Mouse (Mus musculus): ENCODE measurements around the gene Ap1ar. TPM values are rescaled to one million over a fixed set of nuclear protein-coding genes. Genes with fewer than 3 reads are reported as not detected.

Gene Ap1ar
- polyA plus RNA-seq, 1 experiment from 2014 or later: 97.9 TPM

DNA sequence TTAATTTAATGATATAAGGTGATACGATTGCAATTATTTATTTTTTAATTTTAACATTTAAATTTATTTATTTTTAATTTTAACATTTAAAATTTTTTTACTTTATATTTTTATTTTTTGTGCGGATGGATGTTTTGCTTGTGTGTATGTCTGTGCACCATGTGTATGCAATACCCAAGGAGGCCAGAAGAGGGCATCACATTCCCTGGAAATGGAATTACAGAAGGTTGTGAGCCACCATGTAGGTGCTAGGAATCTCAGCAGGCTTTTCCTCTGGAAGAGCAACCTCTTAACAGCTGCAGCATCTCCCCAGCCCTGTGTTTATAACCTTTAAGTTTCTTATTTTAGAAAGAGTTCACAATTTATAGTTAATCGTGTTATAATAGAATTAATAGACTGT is 41.6 kb downstream of the Ap1ar start:
- H3K9ac ChIP-seq (replicated peaks; ENCODE audit: low read depth, low read length): no peak overlapping the region
- no peak for ATAC-seq (ENCODE audit: low read depth)
- H3K27ac ChIP-seq (ENCODE audit: low read depth, low read length): no peak overlapping the region
- WGBS: 97% methylated on average over 3 of the region's 3 CpGs
- H3K4me2 ChIP-seq (ENCODE audit: low read depth, low read length): no peak overlapping the region
- H3K36me3 ChIP-seq (ENCODE audit: control insufficient read depth, insufficient read depth, low read length): no peaks in the 10 kb centered on the region
- H3K9me3 ChIP-seq (ENCODE audit: control insufficient read depth, low read length): no peaks in the 10 kb centered on the region; the same call in 1 of the 2 replicates
- H3K4me1 ChIP-seq (ENCODE audit: control insufficient read depth, insufficient read depth, low read length): peaks cover 5% of the 10 kb centered on the region; the same call in 1 of the 2 replicates
- H3K27me3 ChIP-seq (ENCODE audit: control insufficient read depth, insufficient read depth, low read length): peaks cover 3% of the 10 kb centered on the region; the same call in 1 of the 2 replicates
- no peak overlapping the region for H3K4me3 ChIP-seq (ENCODE audit: low read depth, low read length)

DNA sequence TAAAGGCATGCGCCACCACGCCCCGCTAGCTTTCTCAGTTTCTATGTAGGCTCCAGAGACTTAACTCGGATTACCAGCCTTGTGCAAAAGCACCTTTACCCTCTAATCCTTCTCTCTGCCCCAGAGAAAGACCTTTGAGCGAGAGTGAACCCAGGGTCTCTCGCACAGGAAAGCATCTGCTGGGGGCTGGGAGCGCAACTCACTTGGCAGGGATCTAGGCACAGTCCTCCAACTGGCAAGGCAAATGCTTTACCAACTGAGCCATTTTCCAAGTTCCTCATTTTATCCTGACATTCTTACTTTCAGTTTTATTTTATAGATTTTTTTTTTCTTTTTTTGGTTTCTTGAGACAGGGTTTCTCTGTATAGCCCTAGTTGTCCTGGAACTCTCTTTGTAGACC is 44.3 kb downstream of the Ap1ar start:
- 88% methylated on average over 7 of the region's 7 CpGs for whole genome bisulfite sequencing
- Histone ChIP-seq H3K27ac (ENCODE audit: low read depth, low read length) (no peak overlapping the region), H3K4me2 (ENCODE audit: low read depth, low read length) (no peak overlapping the region), H3K4me1 (ENCODE audit: control insufficient read depth, insufficient read depth, low read length) (peaks cover 9% of the 10 kb centered on the region; the same call in 1 of the 2 replicates), H3K9me3 (ENCODE audit: control insufficient read depth, low read length) (no peaks in the 10 kb centered on the region; the same call in 1 of the 2 replicates), H3K9ac (replicated peaks; ENCODE audit: low read depth, low read length) (no peak overlapping the region), H3K27me3 (ENCODE audit: control insufficient read depth, insufficient read depth, low read length) (peaks cover 14% of the 10 kb centered on the region), H3K4me3 (ENCODE audit: low read depth, low read length) (no peak overlapping the region), H3K36me3 (ENCODE audit: control insufficient read depth, insufficient read depth, low read length) (no peaks in the 10 kb centered on the region)
- no peak for ATAC-seq (ENCODE audit: low read depth)

DNA sequence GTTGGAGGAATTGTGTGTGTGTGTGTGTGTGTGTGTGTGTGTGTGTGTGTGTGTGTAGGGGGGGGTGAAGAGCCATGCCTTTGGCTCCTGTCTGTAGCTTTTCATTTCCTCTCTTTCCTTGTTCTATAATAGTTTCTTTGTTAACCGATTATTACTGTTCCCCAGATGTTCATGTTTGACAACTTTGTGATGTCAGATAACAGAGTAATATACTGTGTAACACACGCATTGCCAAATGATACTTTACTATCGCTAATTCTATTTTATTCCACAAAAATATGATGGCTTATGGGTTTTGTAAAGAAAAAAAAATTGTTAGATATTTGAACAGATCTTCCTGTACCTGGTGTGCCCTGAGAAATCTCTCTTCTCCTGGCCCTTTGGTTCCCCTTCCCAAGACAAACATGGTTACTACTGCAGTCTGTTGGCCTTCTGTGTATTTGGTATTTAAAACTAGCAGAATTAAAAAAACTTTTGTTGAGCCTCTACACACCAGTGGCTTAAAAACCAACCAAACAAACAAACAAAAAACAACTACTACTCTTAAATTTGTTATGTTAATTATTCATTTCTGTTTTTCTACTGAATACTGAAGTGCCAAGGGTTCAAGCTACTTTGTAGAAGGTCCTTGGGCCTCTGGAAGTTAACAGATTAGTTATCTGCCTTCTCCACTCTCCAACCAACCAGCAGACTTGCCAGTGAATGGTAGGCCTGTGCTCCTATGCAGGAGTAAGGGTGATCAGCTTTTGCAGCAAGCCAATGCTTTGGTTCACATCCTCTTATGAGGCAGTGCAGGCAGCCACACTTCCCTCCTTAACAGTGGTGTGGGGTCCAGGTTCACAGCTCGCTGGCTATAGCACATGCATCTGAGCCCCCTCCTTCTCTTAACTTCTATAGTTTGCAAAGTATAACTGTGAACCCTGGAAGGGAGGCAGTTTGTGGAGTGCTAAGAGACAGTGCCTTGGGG is 45.4 kb downstream of the Ap1ar start:
- Histone ChIP-seq H3K9ac (replicated peaks; ENCODE audit: low read depth, low read length) (no peak overlapping the region), H3K4me3 (ENCODE audit: low read depth, low read length) (no peak overlapping the region), H3K36me3 (ENCODE audit: control insufficient read depth, insufficient read depth, low read length) (no peaks in the 10 kb centered on the region), H3K4me1 (ENCODE audit: control insufficient read depth, insufficient read depth, low read length) (peaks cover 9% of the 10 kb centered on the region; the same call in 1 of the 2 replicates), H3K9me3 (ENCODE audit: control insufficient read depth, low read length) (no peaks in the 10 kb centered on the region; the same call in 1 of the 2 replicates), H3K27me3 (ENCODE audit: control insufficient read depth, insufficient read depth, low read length) (peaks cover 14% of the 10 kb centered on the region), H3K27ac (ENCODE audit: low read depth, low read length) (no peak overlapping the region), H3K4me2 (ENCODE audit: low read depth, low read length) (no peak overlapping the region)
- WGBS: 59% methylated on average over 4 of the region's 4 CpGs
- no peak for ATAC-seq (ENCODE audit: low read depth)

DNA sequence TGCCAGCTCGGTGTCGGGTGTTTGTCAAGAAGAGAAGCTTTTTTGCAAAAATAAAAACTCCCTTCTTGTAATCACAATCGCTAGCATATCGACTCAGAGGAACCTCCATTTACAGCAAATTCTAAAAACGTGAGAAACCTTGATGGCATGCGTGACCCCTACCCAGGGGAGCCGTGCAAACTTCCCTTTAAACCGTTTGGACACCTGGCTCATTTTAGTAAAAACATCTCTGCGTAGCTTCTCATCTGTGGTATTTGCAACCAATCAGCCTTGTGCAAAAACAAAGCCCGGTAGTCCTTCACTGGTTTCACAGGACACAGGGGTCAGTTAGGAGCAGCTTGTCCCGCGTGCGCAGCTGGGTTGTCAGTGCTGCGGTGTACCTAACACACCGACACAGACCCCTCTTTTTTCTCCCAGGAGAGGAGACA is 46.3 kb downstream of the Ap1ar start:
- no peak overlapping the region for H3K9ac ChIP-seq (replicated peaks; ENCODE audit: low read depth, low read length)
- no peak for ATAC-seq (ENCODE audit: low read depth)
- peaks cover 14% of the 10 kb centered on the region for H3K27me3 ChIP-seq (ENCODE audit: control insufficient read depth, insufficient read depth, low read length)
- H3K27ac ChIP-seq (ENCODE audit: low read depth, low read length): no peak overlapping the region
- peak overlapping the region; percentile 97 for H3K4me2 ChIP-seq (ENCODE audit: low read depth, low read length)
- no peaks in the 10 kb centered on the region; the same call in 1 of the 2 replicates for H3K9me3 ChIP-seq (ENCODE audit: control insufficient read depth, low read length)
- H3K36me3 ChIP-seq (ENCODE audit: control insufficient read depth, insufficient read depth, low read length): no peaks in the 10 kb centered on the region
- 3% methylated on average over 15 of the region's 15 CpGs for WGBS
- peak overlapping the region; percentile 47 for H3K4me3 ChIP-seq (ENCODE audit: low read depth, low read length)
- H3K4me1 ChIP-seq (ENCODE audit: control insufficient read depth, insufficient read depth, low read length): peaks cover 9% of the 10 kb centered on the region; the same call in 1 of the 2 replicates

DNA sequence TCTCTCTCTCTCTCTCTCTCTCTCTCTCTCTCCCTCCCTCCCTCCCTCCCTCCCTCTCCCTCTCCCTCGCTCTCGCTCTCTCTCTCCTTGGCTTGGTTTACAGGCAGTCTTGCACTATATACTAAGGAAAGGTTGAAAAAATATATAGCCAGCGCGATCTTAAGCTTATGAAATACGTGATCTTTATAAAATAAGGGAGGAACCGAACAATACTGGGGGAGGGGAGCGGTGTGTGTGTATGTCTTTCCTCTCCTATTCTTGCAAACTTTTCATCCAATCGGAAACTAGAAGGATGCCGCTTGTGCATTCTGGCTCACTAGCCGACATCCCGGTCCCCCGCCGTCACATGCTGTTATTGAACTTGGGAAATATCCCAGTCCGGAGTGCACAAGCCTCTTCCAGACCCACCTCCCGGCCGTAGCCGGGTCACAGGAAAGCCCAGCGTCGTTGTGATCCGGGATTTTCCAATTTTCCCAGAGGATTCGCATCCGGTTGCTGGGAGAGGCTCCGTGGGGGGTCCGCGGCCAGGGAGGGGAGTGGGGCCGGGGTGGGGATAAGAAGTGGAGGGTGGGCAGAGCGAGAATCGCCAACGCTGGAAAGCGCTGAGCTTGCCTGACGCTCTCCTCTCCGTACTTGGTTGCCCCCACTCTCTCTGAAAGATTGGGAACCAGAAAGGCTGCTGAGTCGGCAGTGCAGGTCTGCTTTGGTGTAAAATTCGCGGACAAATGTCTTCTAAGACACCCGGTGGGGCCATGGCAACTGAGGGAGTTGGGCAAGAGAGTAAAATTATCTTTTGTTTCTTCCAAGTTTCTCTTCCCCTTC is 46.9 kb downstream of the Ap1ar start:
- peaks cover 9% of the 10 kb centered on the region; the same call in 1 of the 2 replicates for H3K4me1 ChIP-seq (ENCODE audit: control insufficient read depth, insufficient read depth, low read length)
- H3K27me3 ChIP-seq (ENCODE audit: control insufficient read depth, insufficient read depth, low read length): peaks cover 14% of the 10 kb centered on the region
- no peaks in the 10 kb centered on the region for H3K9me3 ChIP-seq (ENCODE audit: control insufficient read depth, low read length)
- no peak overlapping the region for H3K27ac ChIP-seq (ENCODE audit: low read depth, low read length)
- peak; percentile 62 for ATAC-seq (ENCODE audit: low read depth)
- H3K4me3 ChIP-seq (ENCODE audit: low read depth, low read length): peak overlapping the region; percentile 47
- no peaks in the 10 kb centered on the region for H3K36me3 ChIP-seq (ENCODE audit: control insufficient read depth, insufficient read depth, low read length)
- peak overlapping the region; percentile 97 for H3K4me2 ChIP-seq (ENCODE audit: low read depth, low read length)
- H3K9ac ChIP-seq (replicated peaks; ENCODE audit: low read depth, low read length): peak overlapping the region; percentile 51
- under 1% methylated on average over 34 of the region's 36 CpGs for WGBS

DNA sequence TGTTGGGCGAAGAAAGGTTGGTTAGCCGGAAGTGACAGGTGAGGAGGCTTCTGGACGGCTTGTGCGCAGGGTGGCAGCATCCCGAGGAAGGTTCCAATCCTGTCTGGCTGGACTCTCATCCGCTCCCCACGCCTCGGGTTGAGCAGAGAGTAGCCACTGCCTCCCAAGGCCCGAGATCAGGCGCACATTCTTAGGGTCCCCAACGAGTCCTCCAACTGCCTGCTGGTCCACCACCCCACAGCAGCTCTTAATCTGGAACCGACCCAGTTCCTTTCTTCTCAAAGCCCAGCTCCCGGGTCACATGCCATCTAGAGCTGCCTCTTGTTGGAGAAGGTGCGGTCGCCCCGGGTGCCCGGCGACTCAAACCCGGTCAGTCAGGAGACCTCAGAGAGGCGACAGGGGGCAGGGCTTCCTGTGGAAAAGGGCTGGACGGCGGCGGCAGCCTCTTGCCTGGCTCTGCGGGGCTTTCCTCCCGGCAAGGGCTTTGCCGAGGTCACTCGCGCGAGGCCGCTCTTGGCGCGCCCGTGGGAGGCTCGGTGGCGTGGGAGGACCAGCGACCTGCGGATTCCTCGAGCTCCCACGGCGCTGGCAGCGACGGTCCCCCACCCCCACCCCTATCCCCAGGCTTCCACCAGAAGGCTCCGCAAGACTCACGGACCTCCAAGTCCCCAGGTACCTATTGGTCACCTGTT is 47.7 kb downstream of the Ap1ar start, which contains the start of gene Tifa:
Gene Tifa (plus strand): TSS at position 306 of the 692 bp plus-strand sequence.
- Histone ChIP-seq H3K9ac (replicated peaks; ENCODE audit: low read depth, low read length) (peak within 1 kb of the TSS; percentile 51), H3K4me2 (ENCODE audit: low read depth, low read length) (peak within 1 kb of the TSS; percentile 97), H3K9me3 (ENCODE audit: control insufficient read depth, low read length) (no peaks in the 10 kb centered on the region), H3K4me1 (ENCODE audit: control insufficient read depth, insufficient read depth, low read length) (peaks cover 9% of the 10 kb centered on the region; the same call in 1 of the 2 replicates), H3K4me3 (ENCODE audit: low read depth, low read length) (peak within 1 kb of the TSS; percentile 47), H3K27ac (ENCODE audit: low read depth, low read length) (no peak within 1 kb of the TSS), H3K36me3 (ENCODE audit: control insufficient read depth, insufficient read depth, low read length) (no peaks in the 10 kb centered on the region), H3K27me3 (ENCODE audit: control insufficient read depth, insufficient read depth, low read length) (peaks cover 14% of the 10 kb centered on the region)
- peak; percentile 73 for ATAC-seq (ENCODE audit: low read depth)
- under 1% methylated on average over 43 of the region's 44 CpGs for WGBS

DNA sequence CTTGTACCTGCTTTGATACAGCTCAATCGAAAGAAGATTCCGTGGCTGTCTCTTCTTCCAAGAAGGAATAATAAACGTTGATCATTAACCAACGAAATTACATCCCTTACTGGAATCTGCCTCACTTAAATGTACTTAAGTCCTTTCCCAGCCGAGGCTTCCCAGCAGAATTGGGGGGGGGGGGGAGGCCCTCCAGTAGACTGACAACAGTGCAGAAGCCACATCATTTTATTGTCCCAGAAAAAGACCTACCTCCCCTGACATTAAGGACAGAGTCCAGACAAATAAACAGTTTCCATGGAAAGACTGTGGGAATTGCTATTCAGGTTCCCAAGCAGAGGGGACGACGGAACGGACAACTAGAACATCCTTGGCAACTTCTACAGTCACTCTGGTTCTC is 48.4 kb downstream of the Ap1ar start:
- no peak for ATAC-seq (ENCODE audit: low read depth)
- no peak overlapping the region; the same call in 1 of the 2 replicates for H3K4me2 ChIP-seq (ENCODE audit: low read depth, low read length)
- peaks cover 14% of the 10 kb centered on the region for H3K27me3 ChIP-seq (ENCODE audit: control insufficient read depth, insufficient read depth, low read length)
- H3K9ac ChIP-seq (replicated peaks; ENCODE audit: low read depth, low read length): no peak overlapping the region
- no peak overlapping the region for H3K4me3 ChIP-seq (ENCODE audit: low read depth, low read length)
- no peaks in the 10 kb centered on the region for H3K9me3 ChIP-seq (ENCODE audit: control insufficient read depth, low read length)
- H3K36me3 ChIP-seq (ENCODE audit: control insufficient read depth, insufficient read depth, low read length): no peaks in the 10 kb centered on the region
- no peak overlapping the region for H3K27ac ChIP-seq (ENCODE audit: low read depth, low read length)
- H3K4me1 ChIP-seq (ENCODE audit: control insufficient read depth, insufficient read depth, low read length): peaks cover 9% of the 10 kb centered on the region; the same call in 1 of the 2 replicates
- 14% methylated on average over 8 of the region's 8 CpGs for WGBS

DNA sequence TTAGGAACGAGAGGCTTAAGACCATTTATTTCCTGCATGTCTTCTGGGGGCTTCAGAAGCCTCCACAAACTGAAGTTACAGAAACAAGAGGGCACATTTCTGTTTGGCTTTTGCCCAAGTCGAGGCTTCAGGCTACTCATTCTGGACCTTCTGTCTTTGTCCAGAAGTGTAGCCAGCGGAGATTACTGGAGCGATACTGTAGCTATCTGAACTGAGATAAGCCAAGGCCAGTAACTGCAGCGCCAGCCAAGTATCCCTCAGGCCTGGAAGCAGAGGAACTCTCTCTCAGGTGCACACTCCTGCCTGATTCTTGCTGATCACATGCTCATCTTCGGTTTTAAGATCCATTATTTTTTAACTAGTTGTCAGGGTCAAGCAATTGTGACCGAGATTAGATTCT is 49.3 kb downstream of the Ap1ar start:
- Histone ChIP-seq H3K36me3 (ENCODE audit: control insufficient read depth, insufficient read depth, low read length) (no peaks in the 10 kb centered on the region), H3K9ac (replicated peaks; ENCODE audit: low read depth, low read length) (no peak overlapping the region), H3K4me1 (ENCODE audit: control insufficient read depth, insufficient read depth, low read length) (peaks cover 9% of the 10 kb centered on the region; the same call in 1 of the 2 replicates), H3K4me2 (ENCODE audit: low read depth, low read length) (no peak overlapping the region), H3K4me3 (ENCODE audit: low read depth, low read length) (no peak overlapping the region), H3K27ac (ENCODE audit: low read depth, low read length) (no peak overlapping the region), H3K9me3 (ENCODE audit: control insufficient read depth, low read length) (no peaks in the 10 kb centered on the region), H3K27me3 (ENCODE audit: control insufficient read depth, insufficient read depth, low read length) (peaks cover 14% of the 10 kb centered on the region)
- 55% methylated on average over 7 of the region's 7 CpGs for WGBS
- ATAC-seq (ENCODE audit: low read depth): no peak
